Mouse (Mus musculus): ENCODE measurements around the gene Rp9. TPM values are rescaled to one million over a fixed set of nuclear protein-coding genes. Genes with fewer than 3 reads are reported as not detected.

Gene Rp9
- polyA plus RNA-seq, 1 experiment from 2014 or later: 51.1 TPM

DNA sequence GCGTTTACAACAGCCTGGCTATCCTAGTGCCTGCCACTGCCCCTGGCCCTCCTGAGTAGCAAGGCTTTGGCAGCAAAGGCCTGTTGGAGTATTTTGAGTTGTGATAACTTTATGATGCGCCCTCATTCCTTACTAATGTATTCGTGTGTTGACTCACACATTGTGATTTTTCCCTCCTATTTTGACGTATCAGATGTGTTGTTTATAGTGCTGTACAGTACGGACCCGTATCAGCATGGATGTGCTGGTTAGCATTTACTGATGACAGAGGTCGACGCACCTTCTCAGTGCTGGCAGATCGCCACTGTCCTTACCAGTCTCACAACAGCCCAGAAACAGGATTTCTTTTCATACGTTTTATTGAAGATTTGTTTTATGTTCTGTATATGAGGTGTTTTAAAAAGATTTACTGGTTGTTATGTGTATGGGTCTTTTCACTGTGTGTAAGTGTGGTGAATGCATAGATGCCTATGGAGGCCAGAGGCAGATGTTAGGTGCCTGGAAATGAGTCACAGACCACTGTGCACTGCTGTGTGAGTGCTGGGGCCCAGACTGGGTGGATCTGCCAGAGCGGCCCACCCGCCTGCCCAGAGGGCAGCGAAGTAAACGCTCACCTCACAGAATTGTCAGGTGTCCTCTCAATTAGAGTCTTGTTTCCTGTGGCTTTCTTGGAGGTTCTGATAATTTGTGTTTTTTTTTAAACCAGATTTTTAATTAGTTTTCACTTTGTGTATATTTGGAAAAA is 40.7 kb downstream of the Rp9 start:
- 76% methylated on average over 14 of the region's 14 CpGs for WGBS
- H3K9ac ChIP-seq (ENCODE audit: low read length): no peak overlapping the region

DNA sequence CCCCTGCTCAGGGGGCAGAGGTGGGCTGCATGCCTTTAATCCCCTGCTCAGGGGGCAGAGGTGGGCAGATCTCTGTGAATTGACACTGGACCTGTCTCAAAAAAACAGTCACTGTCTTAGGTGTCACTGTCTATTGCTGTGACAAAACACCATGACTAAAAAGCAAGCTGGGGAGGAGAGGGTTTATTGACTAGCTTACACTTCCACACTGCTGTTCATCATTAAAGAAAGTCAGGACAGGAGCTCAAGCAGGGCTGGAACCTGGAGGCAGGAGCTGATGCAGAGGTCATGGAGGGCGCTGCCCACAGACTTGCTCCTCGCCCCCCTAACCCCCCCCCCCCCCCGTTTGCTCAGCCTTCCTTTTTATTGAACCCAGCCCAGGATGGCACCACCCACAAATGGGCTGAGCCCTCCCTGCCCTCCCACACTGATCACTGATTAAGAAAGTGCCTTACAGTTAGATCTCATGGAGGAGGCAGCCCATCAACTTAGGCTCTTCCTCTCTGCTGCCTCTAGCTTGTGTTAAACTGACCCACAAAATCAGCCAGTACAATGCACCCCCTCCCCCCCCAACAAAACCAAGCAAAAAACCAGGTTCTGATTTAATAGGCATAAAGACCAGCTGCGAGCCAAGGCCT is 41.4 kb downstream of the Rp9 start:
- peaks cover 6 to 21% of the 10 kb centered on the region in 2 experiments for H3K4me1 ChIP-seq (ENCODE audit: control insufficient read depth in 2 of 2, insufficient read depth in 2 of 2, low read length in 2 of 2)
- no peak overlapping the region for H3K27ac ChIP-seq (replicated peaks in 1 of 2; ENCODE audit: control insufficient read depth in 1 of 2, insufficient read depth in 1 of 2, low read depth in 2 of 2, low read length in 2 of 2)
- no peaks in the 10 kb centered on the region for H3K36me3 ChIP-seq (ENCODE audit: control insufficient read depth, insufficient read depth, low read length)
- WGBS: 76% methylated on average over 2 of the region's 4 CpGs
- no peak overlapping the region for H3K4me3 ChIP-seq (ENCODE audit: control insufficient read depth in 1 of 2, insufficient read depth in 1 of 2, low read depth in 1 of 2, low read length in 2 of 2)
- no peak overlapping the region for H3K4me2 ChIP-seq (ENCODE audit: low read length)
- no peak overlapping the region for H3K9ac ChIP-seq (ENCODE audit: low read length)
- no peak for ATAC-seq (ENCODE audit: insufficient number of reproducible peaks, insufficient read depth, low FRiP score, low read depth)
- no peaks in the 10 kb centered on the region for H3K9me3 ChIP-seq (ENCODE audit: control insufficient read depth, low read length)
- no peaks in the 10 kb centered on the region for H3K27me3 ChIP-seq (ENCODE audit: control insufficient read depth, insufficient read depth, low read length)

More for the DNA sequence above, 40.7 kb downstream of the Rp9 start:
- no peak overlapping the region for H3K4me3 ChIP-seq (ENCODE audit: control insufficient read depth in 1 of 2, insufficient read depth in 1 of 2, low read depth in 1 of 2, low read length in 2 of 2)
- ATAC-seq (ENCODE audit: insufficient number of reproducible peaks, insufficient read depth, low FRiP score, low read depth): no peak
- H3K27ac ChIP-seq (replicated peaks in 1 of 2; ENCODE audit: control insufficient read depth in 1 of 2, insufficient read depth in 1 of 2, low read depth in 2 of 2, low read length in 2 of 2): no peak overlapping the region
- no peaks in the 10 kb centered on the region for H3K36me3 ChIP-seq (ENCODE audit: control insufficient read depth, insufficient read depth, low read length)
- no peaks in the 10 kb centered on the region for H3K9me3 ChIP-seq (ENCODE audit: control insufficient read depth, low read length)
- no peak overlapping the region for H3K4me2 ChIP-seq (ENCODE audit: low read length)
- peaks cover 6 to 19% of the 10 kb centered on the region in 2 experiments for H3K4me1 ChIP-seq (ENCODE audit: control insufficient read depth in 2 of 2, insufficient read depth in 2 of 2, low read length in 2 of 2)
- H3K27me3 ChIP-seq (ENCODE audit: control insufficient read depth, insufficient read depth, low read length): no peaks in the 10 kb centered on the region

DNA sequence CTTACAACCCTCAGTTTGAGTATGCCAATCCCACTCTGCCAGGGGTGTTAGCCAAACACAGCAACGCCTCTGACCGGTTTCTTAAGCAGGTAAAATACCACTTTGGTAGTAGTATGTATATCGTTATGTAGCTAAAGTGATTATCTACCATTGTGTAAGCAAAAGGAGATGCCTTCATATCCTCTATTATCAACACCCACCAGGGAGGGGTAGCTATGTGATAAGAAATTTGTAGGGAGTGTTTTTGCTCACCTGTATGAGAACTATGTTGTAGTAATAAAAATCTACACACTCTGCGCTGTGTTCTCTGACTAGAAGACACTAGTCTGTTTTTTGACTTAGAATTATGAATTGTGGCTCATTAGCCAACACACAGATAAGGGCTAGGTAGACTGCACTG is 44.8 kb downstream of the Rp9 start:
- Histone ChIP-seq H3K4me2 (ENCODE audit: low read length) (no peak overlapping the region), H3K36me3 (ENCODE audit: control insufficient read depth, insufficient read depth, low read length) (no peaks in the 10 kb centered on the region), H3K27ac (replicated peaks in 1 of 2; ENCODE audit: control insufficient read depth in 1 of 2, insufficient read depth in 1 of 2, low read depth in 2 of 2, low read length in 2 of 2) (no peak overlapping the region), H3K4me1 (ENCODE audit: control insufficient read depth in 2 of 2, insufficient read depth in 2 of 2, low read length in 2 of 2) (peaks cover 7 to 24% of the 10 kb centered on the region in 2 experiments), H3K27me3 (ENCODE audit: control insufficient read depth, insufficient read depth, low read length) (no peaks in the 10 kb centered on the region), H3K9ac (ENCODE audit: low read length) (no peak overlapping the region), H3K4me3 (ENCODE audit: control insufficient read depth in 1 of 2, insufficient read depth in 1 of 2, low read depth in 1 of 2, low read length in 2 of 2) (no peak overlapping the region), H3K9me3 (ENCODE audit: control insufficient read depth, low read length) (no peaks in the 10 kb centered on the region)
- no peak for ATAC-seq (ENCODE audit: insufficient number of reproducible peaks, insufficient read depth, low FRiP score, low read depth)
- 92% methylated on average over 4 of the region's 4 CpGs for WGBS

DNA sequence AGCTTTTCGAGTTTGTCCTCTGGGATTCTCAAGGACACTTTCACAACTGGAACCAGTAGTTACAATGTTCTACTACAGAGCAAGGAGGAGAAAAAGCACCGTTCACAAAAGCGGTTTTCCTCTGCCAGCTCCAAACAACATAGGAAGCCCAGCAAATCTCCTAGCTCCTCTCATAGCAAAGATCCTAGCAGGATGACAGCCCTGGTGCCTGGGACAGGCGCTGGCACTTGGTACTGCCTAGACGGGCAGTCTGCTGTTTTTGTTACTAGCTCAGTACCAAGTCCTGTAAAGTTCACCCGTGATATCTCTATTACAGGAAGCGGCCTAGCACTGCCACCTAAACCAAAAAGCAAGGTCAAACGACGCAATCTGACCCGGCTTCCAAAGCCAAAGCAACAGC is 45.3 kb downstream of the Rp9 start:
- H3K27ac ChIP-seq (replicated peaks in 1 of 2; ENCODE audit: control insufficient read depth in 1 of 2, insufficient read depth in 1 of 2, low read depth in 2 of 2, low read length in 2 of 2): peak overlapping the region; percentile 24 to 37; a peak in 2 of 4 replicates
- no peaks in the 10 kb centered on the region for H3K27me3 ChIP-seq (ENCODE audit: control insufficient read depth, insufficient read depth, low read length)
- H3K4me2 ChIP-seq (ENCODE audit: low read length): no peak overlapping the region
- no peaks in the 10 kb centered on the region for H3K36me3 ChIP-seq (ENCODE audit: control insufficient read depth, insufficient read depth, low read length)
- peaks cover 7 to 22% of the 10 kb centered on the region in 2 experiments for H3K4me1 ChIP-seq (ENCODE audit: control insufficient read depth in 2 of 2, insufficient read depth in 2 of 2, low read length in 2 of 2)
- H3K9ac ChIP-seq (ENCODE audit: low read length): no peak overlapping the region
- WGBS: 46% methylated on average over 10 of the region's 10 CpGs
- ATAC-seq (ENCODE audit: insufficient number of reproducible peaks, insufficient read depth, low FRiP score, low read depth): no peak
- H3K4me3 ChIP-seq (ENCODE audit: control insufficient read depth in 1 of 2, insufficient read depth in 1 of 2, low read depth in 1 of 2, low read length in 2 of 2): no peak overlapping the region
- no peaks in the 10 kb centered on the region for H3K9me3 ChIP-seq (ENCODE audit: control insufficient read depth, low read length)

DNA sequence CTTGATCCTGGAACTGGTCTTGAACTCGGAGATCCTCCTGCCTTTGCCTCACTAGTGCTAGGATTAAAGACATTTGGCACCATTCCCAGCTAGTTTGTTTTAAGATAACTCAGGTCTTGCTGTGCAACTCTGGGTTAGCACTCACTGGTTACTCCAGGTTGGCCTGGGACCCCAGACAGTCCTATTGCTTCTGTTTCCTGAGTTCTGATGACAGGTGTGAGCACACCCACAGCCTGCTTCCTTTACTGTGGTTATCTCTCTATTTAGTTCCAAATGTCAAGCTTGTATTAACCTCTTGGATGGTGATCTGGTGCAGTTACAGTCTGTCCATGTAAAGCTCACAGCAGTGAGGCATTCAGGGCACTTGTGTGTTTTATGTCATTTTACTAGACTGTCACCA is 46.0 kb downstream of the Rp9 start:
- H3K27ac ChIP-seq (replicated peaks in 1 of 2; ENCODE audit: control insufficient read depth in 1 of 2, insufficient read depth in 1 of 2, low read depth in 2 of 2, low read length in 2 of 2): peak overlapping the region in 1 of 2 experiments; percentile 2; a peak in 1 of 4 replicates
- 23% methylated on average over 1 of the region's 1 CpGs for WGBS

DNA sequence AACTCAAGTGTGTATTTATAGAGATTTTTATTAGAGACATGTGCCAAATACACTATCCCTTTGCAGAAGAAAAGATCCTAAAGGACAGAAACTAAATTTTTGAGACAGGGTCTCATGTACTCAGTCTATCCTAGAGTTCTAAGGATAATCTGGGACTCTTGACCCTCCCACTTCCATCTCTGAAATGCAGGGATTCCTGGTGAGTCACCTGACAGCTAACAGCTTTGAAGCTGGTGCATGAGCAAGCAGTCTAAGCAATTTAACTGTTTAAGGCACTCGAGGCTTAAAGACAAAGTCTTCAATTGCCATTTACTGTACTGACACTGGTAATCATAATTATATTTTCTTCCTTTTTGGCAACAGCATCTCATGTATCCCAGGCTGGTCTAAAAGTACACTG is 47.0 kb downstream of the Rp9 start:
- Histone ChIP-seq H3K9ac (ENCODE audit: low read length) (no peak overlapping the region), H3K4me1 (ENCODE audit: control insufficient read depth in 2 of 2, insufficient read depth in 2 of 2, low read length in 2 of 2) (peaks cover 7 to 22% of the 10 kb centered on the region in 2 experiments), H3K27ac (replicated peaks in 1 of 2; ENCODE audit: control insufficient read depth in 1 of 2, insufficient read depth in 1 of 2, low read depth in 2 of 2, low read length in 2 of 2) (no peak overlapping the region), H3K4me2 (ENCODE audit: low read length) (no peak overlapping the region), H3K27me3 (ENCODE audit: control insufficient read depth, insufficient read depth, low read length) (no peaks in the 10 kb centered on the region), H3K9me3 (ENCODE audit: control insufficient read depth, low read length) (no peaks in the 10 kb centered on the region), H3K36me3 (ENCODE audit: control insufficient read depth, insufficient read depth, low read length) (no peaks in the 10 kb centered on the region), H3K4me3 (ENCODE audit: control insufficient read depth in 1 of 2, insufficient read depth in 1 of 2, low read depth in 1 of 2, low read length in 2 of 2) (no peak overlapping the region)
- no peak for ATAC-seq (ENCODE audit: insufficient number of reproducible peaks, insufficient read depth, low FRiP score, low read depth)
- 37% methylated on average over 1 of the region's 1 CpGs for WGBS

More for the DNA sequence above, 46.0 kb downstream of the Rp9 start:
- H3K36me3 ChIP-seq (ENCODE audit: control insufficient read depth, insufficient read depth, low read length): no peaks in the 10 kb centered on the region
- no peak overlapping the region for H3K4me2 ChIP-seq (ENCODE audit: low read length)
- ATAC-seq (ENCODE audit: insufficient number of reproducible peaks, insufficient read depth, low FRiP score, low read depth): no peak
- no peaks in the 10 kb centered on the region for H3K9me3 ChIP-seq (ENCODE audit: control insufficient read depth, low read length)
- H3K9ac ChIP-seq (ENCODE audit: low read length): no peak overlapping the region
- H3K27me3 ChIP-seq (ENCODE audit: control insufficient read depth, insufficient read depth, low read length): no peaks in the 10 kb centered on the region
- no peak overlapping the region for H3K4me3 ChIP-seq (ENCODE audit: control insufficient read depth in 1 of 2, insufficient read depth in 1 of 2, low read depth in 1 of 2, low read length in 2 of 2)
- peaks cover 7 to 22% of the 10 kb centered on the region in 2 experiments for H3K4me1 ChIP-seq (ENCODE audit: control insufficient read depth in 2 of 2, insufficient read depth in 2 of 2, low read length in 2 of 2)

DNA sequence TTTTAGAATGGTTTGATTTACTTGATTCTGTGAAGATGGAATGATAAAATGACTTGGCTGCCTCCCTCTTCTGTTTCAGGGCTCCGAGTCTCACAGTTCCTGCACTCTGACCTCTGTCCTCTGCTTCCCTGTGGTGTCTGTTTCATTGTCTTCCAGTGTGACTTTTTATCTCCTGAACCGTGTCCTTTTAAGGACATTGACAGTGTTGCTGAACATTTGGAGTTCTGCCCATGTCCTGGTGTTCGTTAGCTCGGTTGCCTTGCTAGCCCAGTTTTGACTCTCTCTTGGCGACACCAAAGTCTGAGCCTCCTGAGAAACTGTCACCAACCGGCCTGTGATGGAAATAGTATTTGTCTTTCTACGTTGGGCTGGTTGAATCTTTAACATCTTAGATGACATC is 49.1 kb downstream of the Rp9 start:
- no peak overlapping the region for H3K27ac ChIP-seq (replicated peaks in 1 of 2; ENCODE audit: control insufficient read depth in 1 of 2, insufficient read depth in 1 of 2, low read depth in 2 of 2, low read length in 2 of 2)
- no peak overlapping the region for H3K4me2 ChIP-seq (ENCODE audit: low read length)
- H3K27me3 ChIP-seq (ENCODE audit: control insufficient read depth, insufficient read depth, low read length): no peaks in the 10 kb centered on the region
- no peak overlapping the region for H3K9ac ChIP-seq (ENCODE audit: low read length)
- H3K9me3 ChIP-seq (ENCODE audit: control insufficient read depth, low read length): no peaks in the 10 kb centered on the region
- 31% methylated on average over 7 of the region's 7 CpGs for WGBS
- H3K36me3 ChIP-seq (ENCODE audit: control insufficient read depth, insufficient read depth, low read length): no peaks in the 10 kb centered on the region
- peaks cover 7 to 22% of the 10 kb centered on the region in 2 experiments for H3K4me1 ChIP-seq (ENCODE audit: control insufficient read depth in 2 of 2, insufficient read depth in 2 of 2, low read length in 2 of 2)
- ATAC-seq (ENCODE audit: insufficient number of reproducible peaks, insufficient read depth, low FRiP score, low read depth): no peak
- H3K4me3 ChIP-seq (ENCODE audit: control insufficient read depth in 1 of 2, insufficient read depth in 1 of 2, low read depth in 1 of 2, low read length in 2 of 2): no peak overlapping the region

Measured in heart, embryonic 14.5 days (tissue).